Mouse (Mus musculus) left cerebral cortex, postnatal 4 days (tissue): ENCODE results near the gene Antxr2. TPM values are rescaled to one million over a fixed set of nuclear protein-coding genes. Genes with fewer than 3 reads are reported as not detected.

ENCODE experiments used
- DNase-seq: peaks from one replicate; pipeline ENCODE4 v3.0.0-alpha.2; 2022
- intact Hi-C: fragments of 180-260 bp; cut with DNase I; formaldehyde crosslinking; loops from one replicate; pipeline ENCODE4 v1.15.1; 2025
- total RNA-seq, 2 experiments: library from RNA; stranded (reverse); gene quantifications; 2 replicates each; pipeline ENCODE4 v1.2.3; 2021

Antxr2 gene
- total RNA-seq, 2 experiments from 2014 or later = 4.5 to 6.7 TPM

- intact Hi-C loops = no loop called here
- DNase-seq = no peak
These were observed 183.5 kb downstream of the Antxr2 start for GRCm38 (mm10) chr5:97847204-97847895.

GRCm38 (mm10) chr5:97846503-97846902 lies 184.3 kb downstream of the Antxr2 start:
- intact Hi-C loops = no loop called here
- DNase-seq = no peak

GRCm38 (mm10) chr5:97842016-97842415 lies 188.8 kb downstream of the Antxr2 start:
- intact Hi-C loops = no loop called here
- no peak for DNase-seq

GRCm38 (mm10) chr5:97839924-97840279 lies 190.9 kb downstream of the Antxr2 start:
- intact Hi-C loops = no loop called here
- DNase-seq = no peak

GRCm38 (mm10) chr5:97839271-97839923 lies 191.4 kb downstream of the Antxr2 start:
- intact Hi-C loops = no loop called here
- no peak for DNase-seq

GRCm38 (mm10) chr5:97837333-97837732 lies 193.5 kb downstream of the Antxr2 start:
- intact Hi-C loops = no loop called here
- DNase-seq = no peak

GRCm38 (mm10) chr5:97835418-97835817 lies 195.4 kb downstream of the Antxr2 start:
- intact Hi-C loops = no loop called here
- no peak for DNase-seq

- intact Hi-C loops = no loop called here
- DNase-seq = peak; percentile 6
These were observed 196.1 kb downstream of the Antxr2 start for GRCm38 (mm10) chr5:97834770-97835169.

Other genes with a start within 250 kb of the Antxr2 start
- gene Prdm8, start 136.2 kb upstream of the Antxr2 start, total RNA-seq = 10 to 100 TPM; 60.6 to 64.9 TPM
- gene Fgf5, start 223.1 kb upstream of the Antxr2 start, total RNA-seq = 1 to 10 TPM; 1.3 to 1.5 TPM